Mouse (Mus musculus): ENCODE results near the gene Safb2. TPM values are rescaled to one million over a fixed set of nuclear protein-coding genes. Genes with fewer than 3 reads are reported as not detected.

Gene Safb2
- polyA plus RNA-seq, 1 experiment from 2014 or later, result 43.5 TPM

GRCm38 (mm10) chr17:56607521-56608062 is 23.2 kb upstream of the Safb2 start:
- no peak for ATAC-seq (ENCODE audit: insufficient number of reproducible peaks, insufficient read depth, low FRiP score, low read depth)
- H3K4me1 ChIP-seq (ENCODE audit: control insufficient read depth in 2 of 2, insufficient read depth in 2 of 2, low read length in 2 of 2), result peaks cover 5 to 15% of the 10 kb centered on the region in 2 experiments
- H3K9me3 ChIP-seq (ENCODE audit: control insufficient read depth, low read length), result no peaks in the 10 kb centered on the region
- H3K4me2 ChIP-seq (ENCODE audit: low read length), result no peak overlapping the region
- peaks cover 58% of the 10 kb centered on the region for H3K36me3 ChIP-seq (ENCODE audit: control insufficient read depth, insufficient read depth, low read length)
- no peaks in the 10 kb centered on the region for H3K27me3 ChIP-seq (ENCODE audit: control insufficient read depth, insufficient read depth, low read length)
- H3K27ac ChIP-seq (replicated peaks in 1 of 2; ENCODE audit: control insufficient read depth in 1 of 2, insufficient read depth in 1 of 2, low read depth in 2 of 2, low read length in 2 of 2), result no peak overlapping the region
- 77% methylated on average over 3 of the region's 3 CpGs for WGBS
- H3K9ac ChIP-seq (ENCODE audit: low read length), result no peak overlapping the region
- H3K4me3 ChIP-seq (ENCODE audit: control insufficient read depth in 1 of 2, insufficient read depth in 1 of 2, low read depth in 1 of 2, low read length in 2 of 2), result no peak overlapping the region

GRCm38 (mm10) chr17:56605431-56605830 is 21.0 kb upstream of the Safb2 start:
- peaks cover 5 to 14% of the 10 kb centered on the region in 2 experiments for H3K4me1 ChIP-seq (ENCODE audit: control insufficient read depth in 2 of 2, insufficient read depth in 2 of 2, low read length in 2 of 2)
- no peak for ATAC-seq (ENCODE audit: insufficient number of reproducible peaks, insufficient read depth, low FRiP score, low read depth)
- H3K36me3 ChIP-seq (ENCODE audit: control insufficient read depth, insufficient read depth, low read length), result peaks cover 79% of the 10 kb centered on the region
- H3K27me3 ChIP-seq (ENCODE audit: control insufficient read depth, insufficient read depth, low read length), result no peaks in the 10 kb centered on the region
- no peak overlapping the region for H3K4me3 ChIP-seq (ENCODE audit: control insufficient read depth in 1 of 2, insufficient read depth in 1 of 2, low read depth in 1 of 2, low read length in 2 of 2)
- 80% methylated on average over 9 of the region's 9 CpGs for WGBS
- no peak overlapping the region for H3K4me2 ChIP-seq (ENCODE audit: low read length)
- H3K9ac ChIP-seq (ENCODE audit: low read length), result no peak overlapping the region
- H3K9me3 ChIP-seq (ENCODE audit: control insufficient read depth, low read length), result no peaks in the 10 kb centered on the region
- H3K27ac ChIP-seq (replicated peaks in 1 of 2; ENCODE audit: control insufficient read depth in 1 of 2, insufficient read depth in 1 of 2, low read depth in 2 of 2, low read length in 2 of 2), result no peak overlapping the region

- Histone ChIP-seq H3K27ac (replicated peaks in 1 of 2; ENCODE audit: control insufficient read depth in 1 of 2, insufficient read depth in 1 of 2, low read depth in 2 of 2, low read length in 2 of 2) (no peak overlapping the region), H3K27me3 (ENCODE audit: control insufficient read depth, insufficient read depth, low read length) (no peaks in the 10 kb centered on the region), H3K4me1 (ENCODE audit: control insufficient read depth in 2 of 2, insufficient read depth in 2 of 2, low read length in 2 of 2) (peaks cover 5 to 10% of the 10 kb centered on the region in 2 experiments), H3K9ac (ENCODE audit: low read length) (no peak overlapping the region), H3K4me2 (ENCODE audit: low read length) (no peak overlapping the region), H3K36me3 (ENCODE audit: control insufficient read depth, insufficient read depth, low read length) (peaks cover 89% of the 10 kb centered on the region), H3K9me3 (ENCODE audit: control insufficient read depth, low read length) (no peaks in the 10 kb centered on the region), H3K4me3 (ENCODE audit: control insufficient read depth in 1 of 2, insufficient read depth in 1 of 2, low read depth in 1 of 2, low read length in 2 of 2) (no peak overlapping the region)
- no peak for ATAC-seq (ENCODE audit: insufficient number of reproducible peaks, insufficient read depth, low FRiP score, low read depth)
- 86% methylated on average over 3 of the region's 3 CpGs for WGBS
These were observed 20.0 kb upstream of the Safb2 start for GRCm38 (mm10) chr17:56604422-56604821.

GRCm38 (mm10) chr17:56604070-56604380 is 19.6 kb upstream of the Safb2 start:
- Histone ChIP-seq H3K4me2 (ENCODE audit: low read length) (no peak overlapping the region), H3K9me3 (ENCODE audit: control insufficient read depth, low read length) (no peaks in the 10 kb centered on the region), H3K27me3 (ENCODE audit: control insufficient read depth, insufficient read depth, low read length) (no peaks in the 10 kb centered on the region), H3K36me3 (ENCODE audit: control insufficient read depth, insufficient read depth, low read length) (peaks cover 93% of the 10 kb centered on the region), H3K27ac (replicated peaks in 1 of 2; ENCODE audit: control insufficient read depth in 1 of 2, insufficient read depth in 1 of 2, low read depth in 2 of 2, low read length in 2 of 2) (no peak overlapping the region), H3K9ac (ENCODE audit: low read length) (no peak overlapping the region), H3K4me3 (ENCODE audit: control insufficient read depth in 1 of 2, insufficient read depth in 1 of 2, low read depth in 1 of 2, low read length in 2 of 2) (no peak overlapping the region), H3K4me1 (ENCODE audit: control insufficient read depth in 2 of 2, insufficient read depth in 2 of 2, low read length in 2 of 2) (peaks cover 5 to 10% of the 10 kb centered on the region in 2 experiments)
- ATAC-seq (ENCODE audit: insufficient number of reproducible peaks, insufficient read depth, low FRiP score, low read depth), result no peak
- 87% methylated on average over 9 of the region's 9 CpGs for WGBS

GRCm38 (mm10) chr17:56603186-56604069 is 19.0 kb upstream of the Safb2 start:
- peaks cover 93% of the 10 kb centered on the region for H3K36me3 ChIP-seq (ENCODE audit: control insufficient read depth, insufficient read depth, low read length)
- 90% methylated on average over 28 of the region's 28 CpGs for WGBS
- H3K27ac ChIP-seq (replicated peaks in 1 of 2; ENCODE audit: control insufficient read depth in 1 of 2, insufficient read depth in 1 of 2, low read depth in 2 of 2, low read length in 2 of 2), result no peak overlapping the region
- H3K4me1 ChIP-seq (ENCODE audit: control insufficient read depth in 2 of 2, insufficient read depth in 2 of 2, low read length in 2 of 2), result peaks cover under 1 to 5% of the 10 kb centered on the region in 2 experiments; a peak in 3 of 4 replicates
- H3K27me3 ChIP-seq (ENCODE audit: control insufficient read depth, insufficient read depth, low read length), result no peaks in the 10 kb centered on the region
- H3K9me3 ChIP-seq (ENCODE audit: control insufficient read depth, low read length), result no peaks in the 10 kb centered on the region
- H3K4me2 ChIP-seq (ENCODE audit: low read length), result no peak overlapping the region
- no peak overlapping the region for H3K9ac ChIP-seq (ENCODE audit: low read length)
- no peak overlapping the region for H3K4me3 ChIP-seq (ENCODE audit: control insufficient read depth in 1 of 2, insufficient read depth in 1 of 2, low read depth in 1 of 2, low read length in 2 of 2)
- no peak for ATAC-seq (ENCODE audit: insufficient number of reproducible peaks, insufficient read depth, low FRiP score, low read depth)

GRCm38 (mm10) chr17:56593527-56594271 is 9.3 kb upstream of the Safb2 start:
- H3K4me1 ChIP-seq (ENCODE audit: control insufficient read depth in 2 of 2, insufficient read depth in 2 of 2, low read length in 2 of 2), result no peaks in the 10 kb centered on the region
- H3K9me3 ChIP-seq (ENCODE audit: control insufficient read depth, low read length), result no peaks in the 10 kb centered on the region
- H3K27me3 ChIP-seq (ENCODE audit: control insufficient read depth, insufficient read depth, low read length), result no peaks in the 10 kb centered on the region
- H3K36me3 ChIP-seq (ENCODE audit: control insufficient read depth, insufficient read depth, low read length), result peaks cover 95% of the 10 kb centered on the region
- ATAC-seq (ENCODE audit: insufficient number of reproducible peaks, insufficient read depth, low FRiP score, low read depth), result no peak
- H3K4me3 ChIP-seq (ENCODE audit: control insufficient read depth in 1 of 2, insufficient read depth in 1 of 2, low read depth in 1 of 2, low read length in 2 of 2), result no peak overlapping the region
- no peak overlapping the region for H3K9ac ChIP-seq (ENCODE audit: low read length)
- WGBS, result 81% methylated on average over 8 of the region's 8 CpGs
- H3K4me2 ChIP-seq (ENCODE audit: low read length), result no peak overlapping the region
- H3K27ac ChIP-seq (replicated peaks in 1 of 2; ENCODE audit: control insufficient read depth in 1 of 2, insufficient read depth in 1 of 2, low read depth in 2 of 2, low read length in 2 of 2), result no peak overlapping the region

- H3K4me1 ChIP-seq (ENCODE audit: control insufficient read depth in 2 of 2, insufficient read depth in 2 of 2, low read length in 2 of 2), result peaks cover 0 to 4% of the 10 kb centered on the region in 2 experiments; a peak in 1 of 4 replicates
- H3K36me3 ChIP-seq (ENCODE audit: control insufficient read depth, insufficient read depth, low read length), result peaks cover 99% of the 10 kb centered on the region
- no peak for ATAC-seq (ENCODE audit: insufficient number of reproducible peaks, insufficient read depth, low FRiP score, low read depth)
- no peak overlapping the region for H3K27ac ChIP-seq (replicated peaks in 1 of 2; ENCODE audit: control insufficient read depth in 1 of 2, insufficient read depth in 1 of 2, low read depth in 2 of 2, low read length in 2 of 2)
- no peaks in the 10 kb centered on the region for H3K9me3 ChIP-seq (ENCODE audit: control insufficient read depth, low read length)
- no peak overlapping the region for H3K4me2 ChIP-seq (ENCODE audit: low read length)
- no peaks in the 10 kb centered on the region for H3K27me3 ChIP-seq (ENCODE audit: control insufficient read depth, insufficient read depth, low read length)
- no peak overlapping the region for H3K4me3 ChIP-seq (ENCODE audit: control insufficient read depth in 1 of 2, insufficient read depth in 1 of 2, low read depth in 1 of 2, low read length in 2 of 2)
- no peak overlapping the region for H3K9ac ChIP-seq (ENCODE audit: low read length)
These were observed 8.2 kb upstream of the Safb2 start for GRCm38 (mm10) chr17:56592553-56592952.
